Mouse (Mus musculus) erythroblast, embryonic 14.5 days (primary cell): Measurements from ENCODE around the gene Cdkal1.

Experiments
- GATA1 ChIP-seq: IDR thresholded peaks from 2 replicates; pipeline ENCODE4 v1.6.1; 2012; ENCODE audit warnings: low read length, inconsistent platforms, mixed read lengths
- TAL1 ChIP-seq: IDR thresholded peaks from 3 replicates; pipeline ENCODE4 v1.6.1; 2012; ENCODE audit warnings: low read length, inconsistent platforms, mixed read lengths

DNA sequence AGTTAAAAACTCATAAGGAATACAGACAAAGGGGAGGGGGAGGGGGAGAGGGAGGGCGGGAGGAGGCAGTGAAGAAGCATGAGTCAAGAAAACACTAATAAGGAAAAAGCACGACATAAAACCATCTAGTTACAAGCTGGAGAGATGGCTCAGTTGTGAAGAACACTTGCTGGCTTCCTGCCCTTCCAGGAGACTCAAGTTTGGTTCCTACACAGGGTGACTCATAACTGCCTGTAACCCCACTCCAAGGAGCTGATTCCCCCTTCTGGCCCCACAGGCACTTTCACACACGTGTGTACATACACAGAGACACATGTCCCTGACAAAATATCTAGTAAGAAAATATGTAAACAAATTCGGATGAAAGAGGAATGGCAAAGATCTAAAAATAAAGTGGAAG lies 46.2 kb upstream of the Cdkal1 start:
- TF ChIP-seq GATA1 = no peak
- TF ChIP-seq TAL1 = no peak
